Mouse (Mus musculus): ENCODE measurements at regions not wholly inside any gene's neighbourhood (a gene's known extent, or its start where the extent isn't known, plus 50 kb on each side); places are given as distances from the start of the nearest gene placed in this dataset.
"Not testable (repeated sequence)": the region's sequence is repeated elsewhere in the genome, so short reads cannot be mapped to it uniquely, and the experiment has no call there.

DNA sequence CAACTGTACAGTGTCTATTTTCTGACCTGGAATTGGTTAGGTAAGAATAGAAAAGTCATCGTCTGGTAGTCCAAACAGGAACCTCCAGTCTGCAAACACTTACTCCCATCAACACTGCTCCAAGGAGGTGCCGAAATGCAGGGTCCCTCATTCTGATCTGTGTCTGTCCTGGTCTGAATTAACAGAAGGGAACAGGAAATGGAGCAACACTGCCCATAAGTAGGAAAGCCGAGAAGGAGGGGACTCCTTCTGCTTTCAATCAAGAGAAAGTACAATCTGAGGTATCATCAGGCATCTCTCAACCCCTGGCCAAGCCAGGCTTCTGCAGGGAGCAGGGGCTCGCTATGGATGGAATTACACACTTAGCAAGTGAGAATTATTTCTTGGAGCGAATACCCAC lies 562.4 kb upstream of the 2610301B20Rik start:
- in situ Hi-C loops (cut with MboI, MseI), result no loop called here

DNA sequence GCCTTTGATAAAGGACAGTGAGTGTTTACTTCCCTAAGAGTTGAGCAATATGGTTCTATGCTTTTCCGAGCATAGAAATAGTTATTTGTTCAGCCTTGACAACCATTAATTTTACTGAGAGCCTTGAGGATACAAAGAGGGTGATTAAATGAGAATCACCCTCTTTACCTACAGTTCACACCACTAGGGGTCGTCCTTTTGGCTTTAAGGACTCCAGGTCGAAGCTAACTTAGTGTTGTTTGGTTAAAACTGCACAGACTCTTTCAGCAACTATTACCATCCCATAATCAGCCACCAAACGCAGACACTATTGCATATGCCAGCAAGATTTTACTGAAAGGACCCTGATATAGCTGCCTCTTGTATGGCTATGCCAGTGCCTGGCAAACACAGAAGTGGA lies 559.2 kb upstream of the 2610301B20Rik start:
- in situ Hi-C loops (cut with MboI, MseI), result no loop called here

DNA sequence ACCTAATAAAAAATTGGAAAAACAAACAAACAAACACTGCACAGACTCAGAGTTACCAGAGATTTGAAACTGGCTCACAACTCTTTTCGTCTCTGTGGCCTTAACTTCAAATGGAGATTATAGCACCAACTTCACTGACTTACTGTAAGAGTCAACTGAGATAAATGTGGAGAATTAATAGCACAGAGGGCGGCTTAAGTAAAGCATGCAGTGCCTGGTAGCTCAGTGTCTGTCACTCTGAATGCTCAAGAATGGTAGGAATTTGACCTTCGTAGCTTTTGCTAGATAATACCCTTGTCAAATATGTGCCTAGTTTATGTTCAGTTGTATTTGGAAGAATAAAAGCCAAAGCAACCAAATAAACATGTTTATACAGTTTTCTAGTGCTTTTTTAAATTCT lies 558.4 kb upstream of the 2610301B20Rik start:
- in situ Hi-C loops (cut with MboI, MseI), result no loop called here

DNA sequence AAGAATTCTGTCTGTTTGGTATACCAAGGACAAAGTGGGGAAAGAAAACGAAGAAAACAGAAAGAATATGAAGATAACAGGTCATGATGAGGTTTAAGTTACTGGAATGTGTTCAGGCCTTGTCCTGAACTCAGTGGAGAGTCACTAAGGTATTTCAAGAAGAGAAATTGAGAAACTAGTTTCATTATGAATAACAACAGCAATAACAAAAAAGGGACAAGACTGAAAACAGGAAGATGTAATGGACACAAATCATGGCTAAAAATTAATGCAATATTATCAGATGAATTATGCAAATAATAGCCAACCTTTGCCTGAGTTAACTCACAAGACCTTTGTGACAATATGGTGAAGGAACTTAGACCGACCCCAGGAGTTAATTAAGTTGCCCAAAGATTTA lies 530.2 kb upstream of the 2610301B20Rik start:
- in situ Hi-C loops (cut with MboI, MseI), result no loop called here

DNA sequence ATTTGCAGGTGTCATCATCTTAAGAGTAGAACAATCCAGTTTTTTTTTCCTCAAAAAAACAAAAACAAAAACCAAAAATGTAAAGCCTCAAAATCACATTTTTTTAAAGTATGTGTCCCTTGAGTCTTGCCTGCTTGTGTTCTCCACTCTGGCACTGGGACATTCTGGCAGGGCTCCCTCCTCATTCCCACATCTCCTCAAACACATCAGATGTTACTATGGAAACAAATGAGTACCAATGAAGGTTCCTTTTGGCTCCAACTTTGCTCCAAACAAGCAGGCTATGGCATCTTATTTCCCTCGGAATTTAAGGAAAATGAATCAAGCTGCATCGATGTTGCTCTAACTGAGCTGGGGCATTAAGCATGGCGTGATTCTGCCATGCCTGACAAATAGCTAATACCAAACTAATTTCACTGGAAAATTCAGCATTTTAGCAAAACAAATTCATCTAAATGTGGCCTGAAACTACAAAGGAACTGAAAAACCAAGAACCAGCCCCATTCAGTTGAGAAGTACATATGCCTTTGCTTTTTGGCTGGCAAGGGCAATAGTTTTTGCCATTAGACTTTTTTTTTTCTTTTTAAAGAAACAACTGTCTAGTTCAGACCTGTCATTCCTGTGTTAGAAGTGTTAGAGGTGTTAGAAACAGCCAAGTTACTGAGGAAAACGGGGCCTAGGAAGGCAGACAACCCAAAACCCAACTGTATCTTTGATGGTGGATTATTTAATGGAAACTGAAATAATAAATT lies 522.2 kb upstream of the 2610301B20Rik start:
- in situ Hi-C loops (cut with MboI, MseI), result no loop called here

DNA sequence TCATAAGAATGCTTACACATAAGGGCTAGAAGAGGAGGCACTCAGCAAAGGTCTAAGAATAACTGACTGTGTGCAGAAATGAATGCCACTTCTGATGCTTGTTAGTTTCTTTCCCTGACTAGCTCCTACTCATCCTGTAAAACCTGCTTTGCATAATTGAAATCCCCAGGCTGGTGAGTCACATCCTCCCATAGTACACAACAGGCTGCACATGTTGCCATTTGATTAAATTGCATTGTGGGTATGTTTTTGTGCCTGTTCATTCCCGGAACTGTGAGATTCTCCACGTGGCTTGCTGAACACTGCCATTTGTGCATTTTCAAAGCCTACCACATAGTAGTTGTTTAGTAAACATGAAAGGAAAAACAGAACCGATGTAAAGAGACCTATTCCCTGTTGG lies 516.7 kb upstream of the 2610301B20Rik start:
- in situ Hi-C loops (cut with MboI, MseI), result no loop called here

DNA sequence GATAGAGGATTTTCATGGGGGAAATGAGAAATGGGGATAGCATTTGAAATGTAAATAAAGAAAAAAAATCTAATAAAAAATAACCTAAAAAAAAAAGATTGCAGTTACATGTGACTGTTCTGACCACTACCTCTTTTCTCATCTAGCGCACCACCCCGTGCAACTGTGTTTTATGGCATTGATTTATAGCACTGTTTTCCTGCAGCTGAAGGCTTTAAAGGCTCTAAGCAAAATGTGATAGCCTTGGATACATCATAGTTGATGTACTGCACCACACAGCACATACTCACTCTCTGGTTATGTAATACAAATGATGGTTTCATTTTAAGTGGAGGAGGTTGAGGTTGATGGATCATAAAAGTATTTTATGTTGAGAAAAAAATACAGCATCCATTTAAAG lies 484.5 kb upstream of the 2610301B20Rik start:
- in situ Hi-C loops (cut with MboI, MseI), result no loop called here

DNA sequence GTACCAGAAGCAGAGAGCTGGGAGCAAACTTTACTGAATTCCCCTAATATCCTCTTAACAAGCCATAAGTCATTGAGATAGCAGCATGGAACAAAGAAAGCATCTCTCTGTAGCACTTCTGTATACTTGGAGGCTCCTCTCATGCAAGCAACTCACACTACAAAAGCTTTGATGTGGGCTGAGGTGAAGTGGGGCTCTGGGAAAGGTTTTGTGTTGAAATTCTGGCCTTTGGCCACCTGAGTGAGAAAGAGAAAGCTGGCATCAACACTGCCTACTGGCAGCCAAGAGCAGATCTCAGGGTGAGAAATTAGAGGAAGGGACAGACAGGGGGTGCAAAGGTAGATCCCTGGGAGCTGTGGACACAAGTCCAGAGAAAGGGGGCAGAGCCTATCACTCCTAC lies 477.0 kb upstream of the 2610301B20Rik start:
- in situ Hi-C loops (cut with MboI, MseI), result no loop called here

DNA sequence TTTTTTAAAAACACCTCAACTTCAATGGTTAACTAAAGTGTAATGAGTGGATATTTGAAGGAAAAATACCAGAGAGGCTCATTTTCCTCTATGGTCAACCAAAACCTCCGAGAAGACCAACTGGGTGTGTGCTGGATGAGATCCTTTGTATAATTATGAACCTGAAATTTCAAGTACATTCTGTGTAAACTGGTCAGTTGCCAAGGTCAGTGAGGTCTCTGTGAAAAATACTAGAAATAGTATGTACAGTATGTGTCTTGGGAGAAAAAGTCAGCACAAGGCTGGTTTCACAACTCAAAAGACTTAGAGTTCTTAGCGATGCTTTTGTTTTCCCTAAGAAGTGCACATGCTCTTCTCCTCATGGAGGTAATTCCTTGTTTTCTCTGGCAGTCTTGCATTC lies 476.2 kb upstream of the 2610301B20Rik start:
- in situ Hi-C loops (cut with MboI, MseI), result no loop called here

DNA sequence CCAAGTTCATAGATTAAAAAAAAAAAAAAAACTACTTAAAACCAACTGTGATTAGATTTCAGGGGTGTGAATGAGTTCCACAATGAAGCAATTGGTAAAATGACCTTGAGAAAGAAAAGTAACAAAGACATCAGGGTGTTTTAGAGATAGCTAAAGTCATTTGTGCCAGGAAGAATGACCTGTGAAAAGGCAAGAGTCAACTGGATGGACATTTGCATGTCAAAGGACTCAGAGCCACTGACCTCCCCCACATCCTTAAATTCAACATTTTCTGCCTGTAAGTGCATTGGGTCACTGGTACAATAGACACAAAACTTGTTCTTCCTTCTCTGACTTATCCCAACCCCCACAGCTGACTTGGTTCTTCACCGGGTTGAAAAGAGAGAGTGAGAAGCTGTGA lies 474.6 kb upstream of the 2610301B20Rik start:
- in situ Hi-C loops (cut with MboI, MseI), result no loop called here

DNA sequence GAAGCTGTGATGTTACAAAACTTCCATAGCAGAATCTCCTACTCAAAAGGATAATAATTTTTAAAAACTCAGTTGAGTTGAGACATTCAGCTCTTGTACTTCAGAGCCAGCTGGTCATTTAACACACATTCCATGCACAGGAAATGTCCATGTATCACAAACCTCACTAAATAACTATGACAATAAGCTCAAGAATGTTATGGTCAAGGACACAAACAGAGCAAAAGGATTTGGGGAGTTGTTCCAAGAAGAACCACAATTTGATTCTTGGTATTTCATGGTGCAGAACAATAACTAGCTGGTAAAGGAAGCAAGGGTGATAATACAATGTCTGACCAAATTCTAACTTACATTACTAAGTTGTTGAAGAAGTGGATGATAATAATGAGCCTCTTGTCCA lies 471.4 kb upstream of the 2610301B20Rik start:
- in situ Hi-C loops (cut with MboI, MseI), result no loop called here

DNA sequence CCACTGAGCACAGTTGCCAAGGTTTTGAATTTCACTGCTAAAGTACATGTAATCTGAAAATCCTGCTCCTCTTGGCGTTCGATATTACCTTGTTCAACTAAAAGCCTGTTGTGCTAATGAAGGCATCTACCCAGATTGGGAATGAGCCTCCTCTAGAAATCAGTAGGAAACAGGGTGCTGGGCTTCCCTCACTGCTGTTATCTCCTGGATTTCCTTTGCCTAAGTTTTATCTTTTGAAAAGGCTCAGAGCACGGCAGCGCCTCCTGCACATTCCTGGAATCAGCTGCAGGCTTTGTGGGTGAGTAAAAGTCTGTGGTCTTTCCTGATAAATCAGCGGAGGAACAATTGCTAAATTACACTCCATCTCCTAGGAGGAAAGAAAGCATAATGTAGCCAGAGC lies 469.9 kb upstream of the 2610301B20Rik start:
- in situ Hi-C loops (cut with MboI, MseI), result no loop called here

DNA sequence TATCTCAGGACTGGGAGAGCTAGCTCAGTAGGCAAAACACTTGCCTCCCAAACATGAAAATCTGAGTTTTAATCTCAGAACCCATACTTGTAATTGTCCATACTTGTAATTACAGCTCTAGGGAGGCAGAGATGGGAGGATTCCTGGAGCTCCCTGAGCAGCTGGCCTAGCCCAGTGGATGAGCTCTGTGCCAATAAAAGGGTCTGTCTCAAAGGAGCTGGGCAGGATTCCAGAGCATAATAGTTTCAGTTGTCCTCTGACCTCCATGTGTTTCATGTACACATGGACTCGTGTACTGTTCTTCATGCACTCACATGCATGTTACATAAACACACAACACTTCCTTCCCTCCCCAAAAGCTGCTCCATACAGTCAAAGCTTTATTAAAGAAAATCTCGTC lies 469.2 kb upstream of the 2610301B20Rik start:
- in situ Hi-C loops (cut with MboI, MseI), result no loop called here

DNA sequence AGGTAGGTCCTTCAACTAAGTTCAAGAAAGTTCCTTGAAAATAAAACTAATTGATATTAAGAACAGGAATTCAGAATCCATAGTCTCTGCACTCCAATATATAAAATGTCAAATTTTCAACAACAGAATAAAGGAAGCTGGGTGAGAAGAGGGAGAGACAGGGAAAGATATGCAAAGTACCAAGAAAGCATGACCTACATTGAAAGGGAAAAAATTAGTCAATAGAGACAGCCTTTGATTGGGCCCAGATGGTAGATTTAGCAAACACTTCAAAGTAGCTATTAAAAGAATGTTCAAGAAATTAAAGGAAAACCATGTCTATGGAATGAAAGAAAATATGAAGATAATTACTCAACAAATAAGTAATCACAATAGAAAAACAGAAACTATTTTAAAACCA lies 460.0 kb upstream of the 2610301B20Rik start:
- in situ Hi-C loops (cut with MboI, MseI), result no loop called here

DNA sequence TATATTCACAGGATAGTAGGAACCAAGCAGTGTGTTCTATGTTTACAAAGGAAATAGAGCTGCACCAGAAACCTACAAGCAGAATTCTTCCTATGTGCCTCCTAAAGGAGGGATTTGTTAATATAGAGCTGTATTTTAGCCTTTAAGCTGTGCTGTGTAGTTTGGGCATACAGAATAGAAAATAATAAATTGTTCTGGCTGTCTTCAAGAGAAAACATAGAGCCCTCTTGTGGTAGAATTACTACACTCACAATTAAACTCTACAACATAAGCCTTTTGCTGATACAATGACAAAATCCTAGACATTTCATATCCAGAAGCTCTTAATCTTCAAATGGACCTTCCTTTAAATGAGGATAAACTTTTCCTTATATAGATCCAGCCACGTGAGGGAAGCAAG lies 452.9 kb upstream of the 2610301B20Rik start:
- in situ Hi-C loops (cut with MboI, MseI), result no loop called here

DNA sequence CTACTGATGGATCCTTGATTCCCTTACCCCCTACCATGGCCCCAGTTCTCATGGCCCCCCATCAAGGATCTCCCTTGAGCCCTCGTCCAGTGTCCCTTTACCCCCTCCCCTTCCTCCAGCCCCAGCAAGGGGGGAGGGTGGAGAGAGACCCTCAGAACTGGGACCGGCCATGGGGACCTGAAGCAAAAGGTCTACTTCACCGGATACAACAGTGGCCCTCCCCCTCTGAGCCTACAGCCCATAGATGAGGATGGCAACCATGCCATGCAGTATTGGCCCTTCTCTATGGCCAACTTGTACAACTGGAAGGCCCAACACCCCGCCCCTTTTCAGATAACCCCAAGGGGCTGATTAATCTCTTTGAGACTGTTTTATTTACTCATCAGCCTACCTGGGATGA lies 439.9 kb upstream of the 2610301B20Rik start:
- in situ Hi-C loops (cut with MboI, MseI), result no loop called here

DNA sequence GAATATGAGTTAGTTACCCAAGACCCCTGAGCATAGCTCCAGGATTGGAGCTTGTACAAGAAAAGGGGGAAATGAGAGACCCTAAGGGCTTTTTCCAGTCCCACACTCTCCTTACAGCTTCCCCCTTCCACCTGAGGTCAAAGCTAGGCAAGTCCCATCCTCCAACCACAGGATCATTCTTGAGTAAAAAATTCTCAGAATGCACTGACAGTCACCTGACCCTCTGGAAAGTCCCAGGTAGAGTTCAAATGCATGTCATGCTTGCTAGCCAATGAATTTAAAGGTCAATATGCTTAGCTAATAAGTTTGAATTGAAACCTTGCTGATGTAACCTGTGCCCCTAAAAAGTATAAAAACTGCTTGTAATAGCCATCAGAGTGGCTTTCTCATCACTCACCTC lies 434.4 kb upstream of the 2610301B20Rik start:
- in situ Hi-C loops (cut with MboI, MseI), result not testable (repeated sequence)

DNA sequence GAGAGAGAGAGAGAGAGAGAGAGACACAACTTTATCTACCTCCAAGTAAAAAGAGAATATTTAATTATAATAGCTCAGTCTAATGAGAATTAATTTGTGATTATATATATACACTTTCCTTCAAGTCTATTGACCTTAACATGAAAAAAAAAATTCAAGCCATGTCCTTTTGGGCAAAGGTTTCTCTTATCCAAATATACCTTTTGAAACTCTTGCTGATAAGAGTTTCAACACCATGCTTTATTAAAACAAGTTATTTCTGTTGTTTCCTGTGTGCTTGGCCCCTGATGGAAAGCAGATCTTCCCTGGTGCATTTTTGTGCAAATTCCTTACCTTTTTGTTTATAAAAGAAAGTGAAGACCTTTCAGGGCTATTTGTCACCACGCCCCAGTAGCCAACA lies 414.7 kb upstream of the 2610301B20Rik start:
- in situ Hi-C loops (cut with MboI, MseI), result no loop called here

DNA sequence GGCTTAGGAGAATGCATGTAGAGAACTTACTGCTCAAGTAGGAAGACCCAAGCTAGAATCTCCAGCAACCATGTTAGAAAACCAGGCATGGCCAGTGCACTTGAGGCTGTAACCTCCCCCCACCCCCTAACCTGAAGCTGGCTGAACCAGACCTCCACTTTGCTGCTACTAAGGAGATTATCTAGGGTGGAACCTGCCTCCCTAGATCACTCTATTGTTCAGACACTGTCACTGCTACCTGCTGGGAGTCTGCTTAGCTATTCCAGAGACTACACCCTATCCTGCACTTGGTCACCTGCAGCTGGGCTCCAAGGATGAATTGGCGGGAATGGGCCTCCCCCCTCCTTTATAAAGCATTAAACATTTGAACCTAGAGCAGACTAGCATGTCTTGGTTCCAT lies 393.4 kb upstream of the 2610301B20Rik start:
- in situ Hi-C loops (cut with MboI, MseI), result no loop called here

DNA sequence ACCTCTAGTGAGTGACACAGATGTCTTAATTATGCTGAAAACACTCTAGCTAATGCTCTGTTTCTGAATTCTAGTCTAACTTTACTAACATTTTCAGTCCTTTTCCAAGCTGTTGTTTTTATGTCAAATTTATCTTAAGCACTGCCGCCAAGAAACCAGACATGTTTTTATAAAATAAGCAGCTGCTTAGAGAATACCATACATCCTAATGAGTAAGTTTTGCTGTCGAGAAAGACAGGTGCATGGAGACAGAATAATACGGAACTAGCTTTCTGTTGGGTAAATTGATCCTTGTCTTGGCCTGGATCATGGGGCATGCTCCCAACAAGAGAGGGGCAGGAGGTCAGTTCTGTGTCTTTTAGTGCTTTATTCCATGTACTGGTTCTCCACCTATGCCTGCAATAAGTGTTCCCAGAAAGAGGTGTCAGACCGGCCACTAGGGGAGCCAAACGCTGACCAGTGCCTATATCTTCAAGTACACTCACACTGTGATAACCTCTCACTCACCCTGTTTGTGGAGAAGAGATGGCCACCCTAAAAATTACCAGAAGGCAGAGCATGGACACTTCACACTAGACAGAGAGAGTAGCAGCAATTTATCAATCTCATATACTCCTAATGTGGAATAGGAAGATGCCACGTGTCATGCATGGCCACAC lies 366.0 kb upstream of the 2610301B20Rik start:
- in situ Hi-C loops (cut with MboI, MseI), result no loop called here

DNA sequence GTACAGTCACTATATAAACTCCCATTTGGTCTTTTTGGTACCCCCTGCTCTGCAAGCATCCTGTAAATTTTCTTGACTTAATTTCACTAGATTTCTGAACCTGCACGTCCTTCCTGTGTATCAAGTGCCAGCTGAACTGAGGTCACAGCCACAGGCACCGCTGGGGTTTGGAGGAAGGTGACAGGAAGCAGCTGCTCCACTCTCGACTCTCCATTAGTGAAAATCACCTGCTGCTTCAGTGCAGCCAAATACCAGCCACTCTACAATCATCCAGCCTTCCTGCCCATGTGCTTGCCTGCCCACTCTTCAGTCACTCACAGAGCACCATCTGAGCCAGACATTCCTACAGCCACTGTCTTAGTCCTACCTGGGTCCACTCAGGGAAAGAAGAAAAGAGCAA lies 364.3 kb upstream of the 2610301B20Rik start:
- in situ Hi-C loops (cut with MboI, MseI), result loop anchor here (10.0 kb wide), 1 partner anchor 175 kb away; no protein-coding TSS in a partner anchor

DNA sequence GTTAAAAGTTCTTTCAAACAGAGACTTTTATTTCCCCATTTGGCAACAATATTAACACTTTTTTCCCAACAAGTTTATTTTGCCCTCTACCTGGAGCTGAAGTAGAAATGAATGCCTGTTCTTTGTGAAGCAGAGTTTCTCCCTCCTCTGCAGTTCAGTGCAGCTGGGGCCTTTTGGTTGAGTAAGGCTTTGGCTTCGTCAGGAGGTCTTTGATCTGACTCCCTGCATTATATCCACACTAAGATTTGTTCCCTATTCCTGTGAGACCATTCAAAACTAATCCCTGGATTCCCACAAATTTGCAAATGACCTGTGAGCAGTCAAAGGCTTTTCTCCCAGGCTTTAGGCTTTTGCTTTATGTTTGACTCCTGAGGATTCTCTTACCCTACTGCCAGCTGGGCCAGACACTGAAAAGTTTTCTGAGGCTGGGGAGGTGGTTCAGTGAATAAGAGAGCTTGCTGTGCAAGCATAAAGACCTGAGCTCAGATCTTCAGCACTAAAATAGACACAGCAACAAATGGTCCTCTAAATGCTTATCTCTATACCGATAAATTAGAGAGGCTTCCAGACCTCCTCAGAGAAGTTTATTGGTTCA lies 323.5 kb upstream of the 2610301B20Rik start:
- in situ Hi-C loops (cut with MboI, MseI), result no loop called here

DNA sequence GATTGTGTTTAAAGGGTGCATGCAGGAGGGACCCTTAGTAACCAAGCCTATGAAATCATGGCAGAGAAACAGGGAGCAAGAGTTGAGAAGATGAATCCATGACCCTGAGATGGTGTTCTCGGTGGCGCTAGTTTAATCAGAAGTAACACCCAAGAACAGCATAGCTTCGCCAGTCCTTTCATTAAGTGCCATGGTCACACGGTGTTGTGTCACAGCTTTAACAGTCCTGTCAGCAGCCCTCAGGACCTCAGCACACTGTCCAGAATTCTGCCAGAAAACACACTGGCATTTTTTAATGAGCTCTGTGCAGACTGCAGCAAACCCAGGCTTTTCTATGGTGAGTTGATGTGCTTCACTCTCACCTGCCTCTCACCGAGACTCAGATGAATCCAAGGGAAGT lies 320.6 kb upstream of the 2610301B20Rik start:
- in situ Hi-C loops (cut with MboI, MseI), result no loop called here
